8 mouse cellular contexts compared by ENCODE assay signal in genomic region chr13:30973501-30974246, GRCm38 (mm10). TPM values are rescaled to one million over a fixed set of nuclear protein-coding genes. Genes with fewer than 3 reads are reported as not detected.
DNase-seq lines count a peak whose midpoint lies in the region; ATAC-seq and TF ChIP-seq lines count a peak whose summit lies in the region.

Gene Exoc2, minus strand, starts transcription at chr13:30974093.
Gene Gm5447, plus strand, starts transcription at chr13:30974204.

- DNase-seq in heart, adult 9 months (ENCODE audit: low spot score in 2 of 2) = peak; percentile 76 to 80
- DNase-seq in liver = peak; percentile 85
- DNase-seq in monocyte, adult 2 months (ENCODE audit: low read depth in 1 of 2, low spot score in 2 of 2) = peak; percentile 33 to 46
- DNase-seq in spleen, postnatal 14 days (ENCODE audit: low spot score in 2 of 2) = peak; percentile 67 to 76

- peaks cover 49% of the 10 kb centered on the region for H3K79me2 ChIP-seq in C2C12 (ENCODE audit: control insufficient read depth, insufficient read depth)

- no peaks in the 10 kb centered on the region for H3K9me3 ChIP-seq in kidney, embryonic 14.5 days (ENCODE audit: control insufficient read depth, low read length)

- peak within 1 kb of the TSS; percentile 83 for H3K9ac ChIP-seq in kidney, embryonic 14.5 days (ENCODE audit: low read depth, low read length)

- WGBS in kidney, embryonic 14.5 days = under 1% methylated on average over 52 of the region's 54 CpGs

- peak within 1 kb of the TSS; percentile 45 for H3K27ac ChIP-seq in bone marrow macrophage, adult 2 months (ENCODE audit: insufficient read depth, low read depth, low read length)
- peak within 1 kb of the TSS; percentile 59 for H3K27ac ChIP-seq in embryonic fibroblast, embryonic 13.5 days (ENCODE audit: insufficient read depth, low read length)
- H3K27ac ChIP-seq in kidney, embryonic 14.5 days (ENCODE audit: low read depth, low read length) = peak within 1 kb of the TSS; percentile 88

- peak within 1 kb of the TSS; percentile 88 for H3ac ChIP-seq in C2C12 (ENCODE audit: control insufficient read depth, insufficient read length, low read depth)

- H3K79me3 ChIP-seq in C2C12 (ENCODE audit: low read depth) = peaks cover 24% of the 10 kb centered on the region

- H3K27me3 ChIP-seq in C2C12 (ENCODE audit: control insufficient read depth, insufficient read depth, insufficient read length) = no peaks in the 10 kb centered on the region
- H3K27me3 ChIP-seq in kidney, embryonic 14.5 days (ENCODE audit: control insufficient read depth, insufficient read depth, low read length) = no peaks in the 10 kb centered on the region

- H3K36me3 ChIP-seq in C2C12 (ENCODE audit: control insufficient read depth, insufficient read depth) = no peaks in the 10 kb centered on the region
- H3K36me3 ChIP-seq in kidney, embryonic 14.5 days (ENCODE audit: control insufficient read depth, insufficient read depth, low read length) = no peaks in the 10 kb centered on the region

- H3K4me1 ChIP-seq in bone marrow macrophage, adult 2 months (ENCODE audit: control insufficient read depth, insufficient read depth, low read length) = peaks cover 24% of the 10 kb centered on the region
- no peaks in the 10 kb centered on the region for H3K4me1 ChIP-seq in embryonic fibroblast, embryonic 13.5 days (ENCODE audit: control insufficient read depth, insufficient read depth, low read length)
- H3K4me1 ChIP-seq in kidney, embryonic 14.5 days (ENCODE audit: control insufficient read depth, insufficient read depth, low read length) = no peaks in the 10 kb centered on the region

- no peak for TF ChIP-seq POLR2A in bone marrow macrophage, adult 2 months (IDR thresholded peaks at IDR 0.05; ENCODE audit: borderline replicate concordance, low read depth, low read length)
- peak; percentile 87 for TF ChIP-seq POLR2A in embryonic fibroblast, embryonic 13.5 days (IDR thresholded peaks at IDR 0.05; ENCODE audit: low read depth, low read length)

- ATAC-seq in kidney, embryonic 14.5 days (ENCODE audit: low FRiP score, low TSS enrichment) = peak; percentile 98

- H3K4me2 ChIP-seq in kidney, embryonic 14.5 days (replicated peaks; ENCODE audit: low read depth, low read length) = peak within 1 kb of the TSS; percentile 47

- TF ChIP-seq CTCF in C2C12 (IDR thresholded peaks at IDR 0.05; ENCODE audit: control insufficient read depth, insufficient read depth, insufficient read length) = no peak
- no peak for TF ChIP-seq CTCF in bone marrow macrophage, adult 2 months (IDR thresholded peaks at IDR 0.05; ENCODE audit: low read depth, low read length)
- TF ChIP-seq CTCF in embryonic fibroblast, embryonic 13.5 days (IDR thresholded peaks at IDR 0.05; ENCODE audit: borderline replicate concordance, insufficient read depth, low read length) = no peak

- H3K4me3 ChIP-seq in C2C12 (ENCODE audit: insufficient read depth, poor library complexity, severe bottlenecking) = peak within 1 kb of the TSS; percentile 63
- H3K4me3 ChIP-seq in bone marrow macrophage, adult 2 months (ENCODE audit: insufficient read depth, low read length) = peak within 1 kb of the TSS; percentile 89
- peak within 1 kb of the TSS; percentile 89 for H3K4me3 ChIP-seq in embryonic fibroblast, embryonic 13.5 days (ENCODE audit: insufficient read depth, low read length)
- H3K4me3 ChIP-seq in kidney, embryonic 14.5 days (ENCODE audit: low read length) = peak within 1 kb of the TSS; percentile 93

TF ChIP-seq in C2C12, 6 proteins besides CTCF, POLR2A, EP300 and RAD21:
- no peak for TF ChIP-seq FOSL1 (IDR thresholded peaks at IDR 0.05; ENCODE audit: insufficient read depth, low read length, poor library complexity, severe bottlenecking)
- no peak for TF ChIP-seq CEBPB (IDR thresholded peaks at IDR 0.05; ENCODE audit: low read depth)
- no peak for TF ChIP-seq MYOD1 (IDR thresholded peaks at IDR 0.05; ENCODE audit: control insufficient read depth, insufficient read length, low read depth)
- no peak for TF ChIP-seq MYOG (IDR thresholded peaks at IDR 0.05; ENCODE audit: control insufficient read depth, extremely low read depth, insufficient read length)
- TF ChIP-seq MAX (IDR thresholded peaks at IDR 0.05) = peak; percentile 52
- TF ChIP-seq USF1 (IDR thresholded peaks at IDR 0.05; ENCODE audit: low read depth) = no peak

RNA-seq across cellular contexts. Expression of gene Exoc2, which starts in this region (rescaled TPM):
- polyA plus RNA-seq in C2C12 (2012; fragmentation: generic; extraction: Trizol) = 10.8 TPM
- 27.2 and 29.5 TPM in 2 replicates for polyA plus RNA-seq in bone marrow macrophage, adult 2 months (2012; ENCODE audit: insufficient read depth, insufficient read length, missing spikeins)
- polyA plus RNA-seq in embryonic fibroblast, embryonic 13.5 days (2011; ENCODE audit: insufficient read length, low read depth, missing spikeins) = 37.1 and 38.4 TPM in 2 replicates
- polyA plus RNA-seq in kidney, embryonic 14.5 days (2014; fragmentation: Nextera tagmentation; extraction: Ambion mirVana) = 18.6 and 33.2 TPM in 2 replicates

RNA-seq across cellular contexts. Expression of gene Gm5447, which starts in this region (rescaled TPM):
- 0.02 TPM for polyA plus RNA-seq in C2C12 (2012; fragmentation: generic; extraction: Trizol)
- polyA plus RNA-seq in bone marrow macrophage, adult 2 months (2012; ENCODE audit: insufficient read depth, insufficient read length, missing spikeins) = not detected in 2 replicates
- not detected in 2 replicates for polyA plus RNA-seq in embryonic fibroblast, embryonic 13.5 days (2011; ENCODE audit: insufficient read length, low read depth, missing spikeins)
- 0.15 TPM in 1 of 2 replicates, not detected in the other for polyA plus RNA-seq in kidney, embryonic 14.5 days (2014; fragmentation: Nextera tagmentation; extraction: Ambion mirVana)

Comparison
In these comparisons a context has a peak if more than half of its experiments do, and no peak if none do; other contexts are left out.
1. Peak in every context shown above with its lines: DNase-seq, ATAC-seq, H3K4me3 ChIP-seq and H3K27ac ChIP-seq.